Mouse (Mus musculus) neural tube, embryonic 13.5 days (tissue): ENCODE results near the gene Stra8. TPM values are rescaled to one million over a fixed set of nuclear protein-coding genes. Genes with fewer than 3 reads are reported as not detected.

Experiments used
- ATAC-seq: fragments of 200-750 bp; cut with Nextera tagmentation; 2 replicates; pipeline ENCODE4 v1.8.0; 2017; ENCODE audit warnings: low read depth, mild to moderate bottlenecking, moderate TSS enrichment, moderate library complexity
- H3K27ac ChIP-seq: fragments of 300-500 bp; sonication (generic); replicated peaks from 2 replicates; pipeline ENCODE4 v1.5.1; 2015; ENCODE audit warnings: moderate library complexity, mild to moderate bottlenecking, inconsistent platforms
- H3K27me3 ChIP-seq: fragments of 300-500 bp; sonication (generic); 2 replicates; pipeline ENCODE4 v1.6.1; 2015; ENCODE audit warnings: mild to moderate bottlenecking, inconsistent platforms
- H3K36me3 ChIP-seq: fragments of 300-500 bp; sonication (generic); 2 replicates; pipeline ENCODE4 v1.6.1; 2015; ENCODE audit warnings: mild to moderate bottlenecking, inconsistent platforms
- H3K4me1 ChIP-seq: fragments of 300-500 bp; sonication (generic); replicated peaks from 2 replicates; pipeline ENCODE4 v1.6.1; 2015; ENCODE audit warnings: inconsistent platforms
- H3K4me2 ChIP-seq: fragments of 300-500 bp; sonication (generic); 2 replicates; pipeline ENCODE4 v1.6.1; 2015; ENCODE audit warnings: inconsistent platforms, mild to moderate bottlenecking, moderate library complexity
- H3K4me3 ChIP-seq: fragments of 300-500 bp; sonication (generic); 2 replicates; pipeline ENCODE4 v1.5.1; 2015; ENCODE audit warnings: mild to moderate bottlenecking, inconsistent platforms
- H3K9ac ChIP-seq: fragments of 300-500 bp; sonication (generic); 2 replicates; pipeline ENCODE4 v1.6.1; 2015; ENCODE audit warnings: moderate library complexity, mild to moderate bottlenecking, inconsistent platforms
- H3K9me3 ChIP-seq: fragments of 300-500 bp; sonication (generic); 2 replicates; pipeline ENCODE4 v1.6.1; 2016; ENCODE audit warnings: inconsistent platforms
- WGBS: fragments of 180-500 bp; shearing (Covaris S2); methylation state at CpG from one replicate; pipeline ENCODE4 v1.1.7; 2015; 5-methylcytosine and 5-hydroxymethylcytosine counted together
- polyA plus RNA-seq: library from polyadenylated mRNA; unstranded; fragments of >200 nt; fragmentation: Nextera tagmentation; extraction: Ambion mirVana; gene quantifications from 2 replicates; pipeline ENCODE4 v1.2.1, GENCODE M21; 2015

Stra8 gene
- polyA plus RNA-seq, 1 experiment from 2014 or later, result not detected

DNA sequence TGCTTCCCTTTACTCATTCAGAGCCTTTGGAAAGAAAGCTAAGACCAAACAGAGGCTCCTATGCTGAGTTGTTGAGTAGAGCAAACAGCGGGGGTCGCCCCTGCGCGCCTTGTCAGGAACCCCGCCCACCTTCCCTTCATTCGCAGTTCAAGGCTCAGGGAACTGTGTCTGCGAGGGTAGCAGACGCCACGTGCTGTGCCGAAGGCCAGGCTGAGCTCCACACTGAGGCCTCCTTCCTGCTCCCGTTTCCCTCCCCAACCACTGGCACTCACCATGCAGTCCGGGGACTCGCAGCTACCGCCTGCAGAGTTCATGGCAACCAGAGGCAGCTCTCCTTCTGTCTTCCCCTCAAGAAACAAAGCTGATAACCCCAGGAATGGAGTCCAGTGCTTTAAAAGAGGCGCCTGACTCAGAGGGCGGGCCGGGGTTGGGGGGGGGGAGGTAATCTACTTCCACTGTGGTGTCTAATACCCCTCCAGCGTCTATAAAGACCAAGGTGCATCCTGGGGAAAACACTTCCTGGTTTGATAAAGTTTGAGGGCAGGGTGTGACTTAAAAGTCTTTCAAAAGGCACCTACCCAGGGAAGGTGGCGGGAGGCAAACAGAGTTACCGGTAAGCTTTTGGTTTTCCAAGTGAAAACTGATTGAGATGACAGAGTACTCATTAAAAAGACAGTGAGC is 68.3 kb downstream of the Stra8 start, which contains the start of gene Slc23a4:
Gene Slc23a4, minus strand, starts transcription at position 324 of the 681 bp plus-strand sequence.
- Histone ChIP-seq H3K27ac (no peak within 1 kb of the TSS), H3K27me3 (no peaks in the 10 kb centered on the region), H3K4me3 (no peak within 1 kb of the TSS), H3K36me3 (no peaks in the 10 kb centered on the region), H3K4me1 (peaks cover 12% of the 10 kb centered on the region), H3K4me2 (peak within 1 kb of the TSS; percentile 41), H3K9ac (no peak within 1 kb of the TSS), H3K9me3 (no peaks in the 10 kb centered on the region)
- 11% methylated on average over 20 of the region's 20 CpGs for WGBS
- ATAC-seq, result 0 out of 2 replicates have a peak, but pooled peaks have one; percentile 59

Other genes with a start within 250 kb of the Stra8 start
- gene Agbl3, start 139.7 kb upstream of the Stra8 start, polyA plus RNA-seq, result 8.5 and 11.6 TPM in 2 replicates
- 0.73 and 1.4 TPM in 2 replicates for gene Tmem140, start 57.0 kb upstream of the Stra8 start, polyA plus RNA-seq
- 10.1 and 10.6 TPM in 2 replicates for gene Cyren, start 42.1 kb upstream of the Stra8 start, polyA plus RNA-seq
- gene Wdr91, start 9.3 kb upstream of the Stra8 start, polyA plus RNA-seq, result 12.8 and 13.6 TPM in 2 replicates
- gene Slc23a4, start 68.2 kb downstream of the Stra8 start, polyA plus RNA-seq, result 0.56 TPM in 2 replicates
- 35.0 and 38.3 TPM in 2 replicates for gene Cnot4, start 213.6 kb downstream of the Stra8 start, polyA plus RNA-seq